Mouse (Mus musculus): ENCODE measurements around the gene Mast4. TPM values are rescaled to one million over a fixed set of nuclear protein-coding genes. Genes with fewer than 3 reads are reported as not detected.

Gene Mast4
- total RNA-seq, 1 experiment from 2014 or later, result 18.8 TPM

DNA sequence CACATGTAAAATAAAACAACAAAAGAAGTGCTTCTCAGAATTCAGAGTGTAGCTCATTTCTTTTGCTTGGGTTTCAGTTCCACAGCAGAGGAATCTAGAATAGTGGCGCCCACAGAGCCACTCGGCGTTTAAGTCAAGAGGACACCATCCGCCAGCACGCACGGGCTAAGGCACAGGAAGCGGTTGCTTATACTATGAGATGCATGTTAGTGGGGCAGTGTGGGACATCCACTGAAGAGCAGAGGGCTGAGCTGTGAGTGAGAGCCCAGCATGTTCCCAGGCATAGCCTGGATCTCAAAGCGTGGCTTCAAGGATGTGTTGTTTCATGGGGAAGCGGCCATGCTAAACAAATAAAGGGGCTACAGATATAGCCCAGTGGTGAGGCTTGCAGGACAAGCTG lies 214.6 kb downstream of the Mast4 start:
- ATAC-seq (replicated peaks in 1 of 2; ENCODE audit: insufficient read depth in 1 of 2, low FRiP score in 2 of 2, low TSS enrichment in 1 of 2, low read depth in 1 of 2, poor library complexity in 2 of 2, severe bottlenecking in 2 of 2), result no peak

DNA sequence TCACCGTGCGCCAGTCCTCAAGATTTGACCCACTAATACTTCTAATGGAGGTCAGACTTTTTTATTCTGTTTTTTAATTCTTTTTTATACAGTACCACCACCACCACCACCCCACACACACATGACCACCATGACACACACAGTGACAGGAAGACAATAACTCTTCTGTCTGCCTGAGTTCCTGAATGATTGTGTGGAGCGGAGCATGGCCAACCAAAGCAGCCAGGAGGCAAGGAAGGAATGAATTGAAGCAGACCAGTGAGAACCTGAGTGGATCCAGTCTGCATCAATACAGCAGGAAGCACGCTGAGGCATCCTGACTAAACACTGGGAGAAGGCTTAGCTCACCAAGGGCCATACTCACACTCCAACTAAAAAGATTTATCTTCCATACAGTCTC lies 219.2 kb downstream of the Mast4 start:
- ATAC-seq (replicated peaks in 1 of 2; ENCODE audit: insufficient read depth in 1 of 2, low FRiP score in 2 of 2, low TSS enrichment in 1 of 2, low read depth in 1 of 2, poor library complexity in 2 of 2, severe bottlenecking in 2 of 2), result no peak

DNA sequence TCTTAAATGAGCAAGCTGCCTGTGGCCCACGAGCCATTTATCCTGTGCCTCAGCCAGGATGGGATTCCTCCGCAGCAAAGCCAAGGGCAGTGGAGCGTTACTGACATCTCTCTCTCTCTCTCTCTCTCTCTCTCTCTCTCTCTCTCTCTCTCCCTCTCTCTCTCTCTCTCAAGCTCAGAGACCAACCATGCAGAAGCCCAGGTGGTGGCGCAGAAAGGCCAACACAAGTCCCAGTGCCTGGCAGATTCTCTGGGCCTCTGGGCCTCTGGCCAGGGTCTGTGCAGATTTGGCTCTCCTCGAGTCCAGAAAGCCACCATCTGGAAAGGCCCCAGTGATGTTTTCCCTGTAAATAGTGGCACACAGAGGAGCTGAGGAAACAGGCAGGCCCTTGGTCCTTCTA lies 220.0 kb downstream of the Mast4 start:
- no peak for ATAC-seq (replicated peaks in 1 of 2; ENCODE audit: insufficient read depth in 1 of 2, low FRiP score in 2 of 2, low TSS enrichment in 1 of 2, low read depth in 1 of 2, poor library complexity in 2 of 2, severe bottlenecking in 2 of 2)

DNA sequence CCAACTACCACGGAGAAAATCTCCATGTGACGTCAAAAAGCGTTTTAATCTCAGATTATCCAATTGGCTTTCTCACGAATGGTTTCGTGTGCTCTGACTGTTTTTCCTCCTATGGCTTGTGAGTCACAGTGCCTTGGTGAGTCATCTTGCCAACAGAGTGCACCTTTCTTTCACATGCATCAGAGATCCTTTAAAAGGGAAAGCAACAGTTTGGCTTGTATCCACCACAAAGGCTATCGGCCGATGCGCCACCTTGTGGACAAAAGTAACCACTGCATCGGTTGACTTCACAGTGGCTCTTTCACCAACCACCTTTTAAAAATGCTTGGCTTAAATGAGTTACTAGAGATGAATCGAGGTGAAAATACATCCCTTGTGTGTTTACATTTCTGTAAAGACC lies 224.4 kb downstream of the Mast4 start:
- peak; percentile 62 to 94; a peak in 3 of 4 replicates for ATAC-seq (replicated peaks in 1 of 2; ENCODE audit: insufficient read depth in 1 of 2, low FRiP score in 2 of 2, low TSS enrichment in 1 of 2, low read depth in 1 of 2, poor library complexity in 2 of 2, severe bottlenecking in 2 of 2)

DNA sequence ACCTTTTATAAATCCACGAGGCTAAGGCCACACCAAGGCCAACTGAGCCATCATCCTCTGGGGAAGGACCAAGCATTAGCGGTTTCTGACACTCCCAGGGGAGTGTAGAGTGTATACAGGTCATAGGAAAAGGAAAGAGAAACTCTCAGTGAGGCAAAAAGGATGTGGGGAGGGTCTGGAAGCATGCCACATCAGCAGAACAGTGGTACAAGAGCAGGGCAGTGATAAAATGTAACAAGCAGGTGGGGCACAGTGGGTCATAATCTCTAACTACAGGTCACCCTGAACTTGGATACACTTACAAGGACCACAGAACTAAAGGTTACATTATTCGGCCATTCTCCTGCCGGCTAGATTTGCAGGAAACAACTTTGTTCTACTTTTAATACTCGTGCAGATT lies 226.9 kb downstream of the Mast4 start:
- ATAC-seq (replicated peaks in 1 of 2; ENCODE audit: insufficient read depth in 1 of 2, low FRiP score in 2 of 2, low TSS enrichment in 1 of 2, low read depth in 1 of 2, poor library complexity in 2 of 2, severe bottlenecking in 2 of 2), result no peak

DNA sequence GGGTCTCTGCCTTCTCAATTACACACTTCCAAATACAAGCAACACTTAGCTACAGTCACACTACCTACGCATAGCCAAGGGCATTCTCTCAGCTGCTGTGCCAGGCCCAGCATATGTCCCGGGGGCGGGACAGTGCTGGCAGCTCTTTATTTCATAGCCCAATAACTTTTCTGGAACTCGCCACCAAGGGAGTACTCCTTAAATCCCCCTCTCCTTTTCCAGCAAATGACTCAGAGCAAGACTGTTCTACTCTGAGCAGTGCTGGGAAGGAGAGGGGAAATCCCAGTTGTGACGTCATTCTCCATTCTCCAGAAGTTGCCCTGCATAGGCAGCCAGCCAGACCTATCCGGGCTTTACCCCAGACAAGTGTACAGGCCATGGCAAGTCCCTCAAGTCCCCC lies 231.7 kb downstream of the Mast4 start:
- ATAC-seq (replicated peaks in 1 of 2; ENCODE audit: insufficient read depth in 1 of 2, low FRiP score in 2 of 2, low TSS enrichment in 1 of 2, low read depth in 1 of 2, poor library complexity in 2 of 2, severe bottlenecking in 2 of 2), result no peak

- ATAC-seq (replicated peaks in 1 of 2; ENCODE audit: insufficient read depth in 1 of 2, low FRiP score in 2 of 2, low TSS enrichment in 1 of 2, low read depth in 1 of 2, poor library complexity in 2 of 2, severe bottlenecking in 2 of 2), result peak; percentile 79 to 89
These were observed 237.7 kb downstream of the Mast4 start for GRCm38 (mm10) chr13:103096346-103097150.

GRCm38 (mm10) chr13:103095491-103095890 lies 238.8 kb downstream of the Mast4 start:
- ATAC-seq (replicated peaks in 1 of 2; ENCODE audit: insufficient read depth in 1 of 2, low FRiP score in 2 of 2, low TSS enrichment in 1 of 2, low read depth in 1 of 2, poor library complexity in 2 of 2, severe bottlenecking in 2 of 2), result no peak

DNA sequence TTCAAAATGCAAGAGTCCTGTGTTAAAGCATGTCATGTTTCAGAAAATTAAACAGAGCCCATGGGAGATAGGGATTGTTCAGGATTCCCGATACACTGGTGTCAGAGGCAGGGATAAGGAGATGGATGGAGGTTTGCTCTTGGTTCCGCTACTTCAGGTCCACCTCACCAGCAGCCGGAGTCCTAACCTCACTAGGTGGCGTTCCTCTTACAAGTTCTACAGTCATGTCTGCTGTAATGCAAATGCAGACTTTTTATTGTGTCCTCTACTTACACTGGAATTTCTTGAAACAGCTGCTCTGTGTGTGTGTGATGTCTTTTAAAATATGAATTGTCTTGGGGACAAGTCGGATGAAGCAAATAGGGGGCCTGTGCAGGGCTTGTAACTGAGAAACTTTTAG lies 239.7 kb downstream of the Mast4 start:
- no peak for ATAC-seq (replicated peaks in 1 of 2; ENCODE audit: insufficient read depth in 1 of 2, low FRiP score in 2 of 2, low TSS enrichment in 1 of 2, low read depth in 1 of 2, poor library complexity in 2 of 2, severe bottlenecking in 2 of 2)

DNA sequence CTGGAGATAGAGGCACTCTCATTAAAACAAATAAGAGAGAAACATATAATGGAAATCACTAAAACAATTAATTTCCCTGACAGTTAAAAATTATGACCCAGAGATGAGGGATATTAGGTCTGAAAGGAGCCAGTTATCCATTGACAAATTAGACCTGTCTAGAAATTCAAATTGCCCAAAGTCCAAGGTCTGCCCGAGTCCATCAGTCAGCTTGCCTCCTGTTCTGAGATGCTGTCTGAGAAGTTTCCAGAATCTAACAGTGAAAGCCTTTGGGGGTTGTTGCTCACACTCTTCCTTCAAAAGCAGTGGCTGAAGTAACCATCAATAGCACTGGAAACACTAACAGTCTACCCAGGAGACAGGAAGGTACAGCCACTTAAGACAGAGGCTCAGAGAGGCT lies 240.6 kb downstream of the Mast4 start:
- no peak for ATAC-seq (replicated peaks in 1 of 2; ENCODE audit: insufficient read depth in 1 of 2, low FRiP score in 2 of 2, low TSS enrichment in 1 of 2, low read depth in 1 of 2, poor library complexity in 2 of 2, severe bottlenecking in 2 of 2)

GRCm38 (mm10) chr13:103085540-103086121 lies 248.7 kb downstream of the Mast4 start:
- ATAC-seq (replicated peaks in 1 of 2; ENCODE audit: insufficient read depth in 1 of 2, low FRiP score in 2 of 2, low TSS enrichment in 1 of 2, low read depth in 1 of 2, poor library complexity in 2 of 2, severe bottlenecking in 2 of 2), result no peak

DNA sequence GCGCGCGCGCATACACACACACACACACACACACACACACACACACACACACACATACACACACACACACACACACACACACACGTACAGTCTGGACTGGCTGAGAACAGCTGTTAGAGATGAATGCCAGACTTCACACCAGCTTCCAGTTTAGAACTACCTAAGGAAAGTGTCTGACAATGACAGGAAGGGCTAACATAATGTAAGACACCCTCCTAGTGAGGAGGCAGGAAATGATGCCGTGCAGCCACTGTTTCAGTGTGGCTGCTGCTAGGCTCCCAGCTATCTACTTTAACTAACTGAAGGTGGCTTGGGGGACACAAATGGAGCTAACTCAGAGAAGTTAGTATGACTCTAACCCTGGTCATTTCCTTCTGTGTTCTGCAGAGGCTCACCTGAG lies 251.4 kb downstream of the Mast4 start:
- ATAC-seq (replicated peaks in 1 of 2; ENCODE audit: insufficient read depth in 1 of 2, low FRiP score in 2 of 2, low TSS enrichment in 1 of 2, low read depth in 1 of 2, poor library complexity in 2 of 2, severe bottlenecking in 2 of 2), result no peak

- no peak for ATAC-seq (replicated peaks in 1 of 2; ENCODE audit: insufficient read depth in 1 of 2, low FRiP score in 2 of 2, low TSS enrichment in 1 of 2, low read depth in 1 of 2, poor library complexity in 2 of 2, severe bottlenecking in 2 of 2)
These were observed 254.5 kb downstream of the Mast4 start for GRCm38 (mm10) chr13:103079806-103080205.

DNA sequence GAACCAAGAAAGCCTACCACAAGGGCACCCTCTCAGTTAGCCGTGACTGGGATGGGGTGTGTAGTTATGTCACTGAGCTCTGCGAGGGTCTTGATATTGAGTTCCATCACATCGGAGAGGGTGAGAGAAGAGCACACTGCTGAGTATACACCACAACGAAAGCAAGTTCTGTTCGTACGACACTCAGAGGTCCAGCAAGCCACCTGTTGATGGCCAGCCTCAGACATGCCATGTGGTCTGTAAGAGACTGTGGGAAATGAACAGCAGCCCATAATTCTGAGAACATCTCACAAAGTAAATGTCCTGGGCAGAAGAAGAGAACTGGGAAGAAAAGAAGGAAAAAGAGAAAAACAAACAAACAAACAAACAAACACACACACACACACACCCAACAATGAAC lies 255.5 kb downstream of the Mast4 start:
- ATAC-seq (replicated peaks in 1 of 2; ENCODE audit: insufficient read depth in 1 of 2, low FRiP score in 2 of 2, low TSS enrichment in 1 of 2, low read depth in 1 of 2, poor library complexity in 2 of 2, severe bottlenecking in 2 of 2), result no peak

GRCm38 (mm10) chr13:103073461-103073860 lies 260.8 kb downstream of the Mast4 start:
- no peak for ATAC-seq (replicated peaks in 1 of 2; ENCODE audit: insufficient read depth in 1 of 2, low FRiP score in 2 of 2, low TSS enrichment in 1 of 2, low read depth in 1 of 2, poor library complexity in 2 of 2, severe bottlenecking in 2 of 2)

GRCm38 (mm10) chr13:103071783-103072182 lies 262.5 kb downstream of the Mast4 start:
- no peak for ATAC-seq (replicated peaks in 1 of 2; ENCODE audit: insufficient read depth in 1 of 2, low FRiP score in 2 of 2, low TSS enrichment in 1 of 2, low read depth in 1 of 2, poor library complexity in 2 of 2, severe bottlenecking in 2 of 2)

DNA sequence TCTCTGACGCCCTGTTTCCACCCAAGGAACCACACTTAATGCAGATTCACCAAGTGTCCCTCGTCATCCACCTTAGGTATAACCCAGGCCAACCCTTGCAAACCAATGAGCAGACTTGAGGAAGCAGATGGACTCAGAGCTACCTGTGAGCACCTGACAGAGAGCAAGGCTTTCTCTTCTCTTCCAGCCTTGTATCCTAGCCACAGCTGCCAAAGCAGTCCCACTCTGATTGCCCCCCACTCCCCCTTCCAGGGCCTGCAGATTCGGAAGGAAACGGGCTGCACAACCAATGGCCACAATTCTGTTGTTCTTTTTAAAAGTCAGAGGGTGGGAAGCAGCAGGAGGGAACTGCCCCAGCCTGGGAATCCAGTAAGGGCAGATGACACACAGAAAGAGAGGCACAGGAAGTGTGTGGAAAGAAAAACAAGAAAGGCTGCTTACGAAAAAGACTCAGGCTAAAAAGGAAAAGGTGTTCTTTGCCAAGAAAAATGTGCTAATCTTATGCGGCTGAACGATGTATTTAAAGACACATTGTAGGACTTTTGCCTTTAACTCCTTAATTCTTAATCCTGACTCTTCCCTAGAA lies 266.6 kb downstream of the Mast4 start:
- ATAC-seq (replicated peaks in 1 of 2; ENCODE audit: insufficient read depth in 1 of 2, low FRiP score in 2 of 2, low TSS enrichment in 1 of 2, low read depth in 1 of 2, poor library complexity in 2 of 2, severe bottlenecking in 2 of 2), result no peak

- peak; percentile 58 to 67 for ATAC-seq (replicated peaks in 1 of 2; ENCODE audit: insufficient read depth in 1 of 2, low FRiP score in 2 of 2, low TSS enrichment in 1 of 2, low read depth in 1 of 2, poor library complexity in 2 of 2, severe bottlenecking in 2 of 2)
These were observed 268.9 kb downstream of the Mast4 start for GRCm38 (mm10) chr13:103065437-103065836.

- ATAC-seq (replicated peaks in 1 of 2; ENCODE audit: insufficient read depth in 1 of 2, low FRiP score in 2 of 2, low TSS enrichment in 1 of 2, low read depth in 1 of 2, poor library complexity in 2 of 2, severe bottlenecking in 2 of 2), result no peak
These were observed 272.6 kb downstream of the Mast4 start for GRCm38 (mm10) chr13:103061680-103062079.

Data from hematopoietic stem cell, adult 5-6 weeks (primary cell).